25 mouse cellular contexts compared by ENCODE assay signal in the genomic region with DNA sequence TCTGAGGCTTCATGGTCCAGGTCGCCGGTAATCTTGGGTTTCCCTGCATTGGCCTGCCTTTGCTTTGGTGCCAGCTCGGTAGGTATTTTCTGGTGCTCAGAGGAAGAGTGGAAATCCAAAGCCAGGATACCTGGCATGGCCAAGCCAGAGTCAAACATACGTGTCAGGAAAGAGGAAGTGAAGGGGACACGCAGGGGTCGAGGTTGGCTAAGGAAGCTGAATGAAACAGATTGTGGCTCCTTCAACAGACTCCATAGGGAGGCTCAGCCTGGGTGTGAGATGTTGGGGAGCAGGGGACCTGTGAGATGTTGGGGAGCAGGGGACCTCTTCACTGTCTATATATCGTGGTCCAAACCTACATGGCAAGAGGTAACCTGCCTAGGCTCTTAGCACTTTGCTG.
"Had no signal": no experiment of that assay in that cellular context is flagged by ENCODE, and none has a peak within 500 bp of the region (broad histone marks: within the 10 kb centered on the region; RNA-seq: fewer than 3 reads in every experiment).

No protein-coding gene starts in this region.

- ATAC-seq: hindbrain, embryonic 16.5 days; inflammation-experienced regulatory T-cells, adult 6 months; intestine, embryonic 15.5 days; intestine, postnatal 0 days; liver, embryonic 12.5 days had no signal

- H3K4me3 ChIP-seq: gastrocnemius, adult 2 months; heart, embryonic 10.5 days; heart, embryonic 12.5 days; hindbrain, embryonic 10.5 days; hindbrain, embryonic 12.5 days; intestine, embryonic 15.5 days; layer of hippocampus, adult 2 months; left cerebral cortex, adult 2 months; limb, embryonic 13.5 days; limb, embryonic 15.5 days; liver, embryonic 12.5 days had no signal

- DNase-seq: gastrocnemius, adult 2 months; gastrocnemius, postnatal 10 days; heart, postnatal 14 days; heart, postnatal 4 days; kidney, adult 18-20 months; kidney, adult 8-10 months; kidney, postnatal 10 days; kidney, postnatal 25 days; kidney, postnatal 4 days; left cerebral cortex, postnatal 4 days had no signal

- H3K9me3 ChIP-seq: heart, embryonic 10.5 days; heart, embryonic 12.5 days; hindbrain, embryonic 10.5 days; hindbrain, embryonic 12.5 days; intestine, embryonic 15.5 days; limb, embryonic 13.5 days; limb, embryonic 15.5 days; liver, embryonic 12.5 days had no signal

- H3K9ac ChIP-seq: heart, embryonic 12.5 days; hindbrain, embryonic 12.5 days; hindbrain, embryonic 14.5 days; intestine, embryonic 15.5 days; limb, embryonic 13.5 days; limb, embryonic 15.5 days; liver, embryonic 12.5 days; liver, embryonic 14.5 days had no signal

- H3K27me3 ChIP-seq: heart, embryonic 12.5 days; hindbrain, embryonic 12.5 days; intestine, embryonic 15.5 days; liver, embryonic 12.5 days had no signal

- H3K36me3 ChIP-seq: hindbrain, embryonic 12.5 days; intestine, embryonic 15.5 days; limb, embryonic 15.5 days had no signal

- H3K4me1 ChIP-seq: hindbrain, embryonic 12.5 days; intestine, embryonic 15.5 days; limb, embryonic 15.5 days; liver, embryonic 12.5 days had no signal

- H3K4me2 ChIP-seq: heart, embryonic 12.5 days; hindbrain, embryonic 12.5 days; hindbrain, embryonic 14.5 days; intestine, embryonic 15.5 days; limb, embryonic 13.5 days; limb, embryonic 15.5 days; liver, embryonic 12.5 days had no signal

- H3K27ac ChIP-seq: gastrocnemius, adult 2 months; heart, embryonic 10.5 days; hindbrain, embryonic 10.5 days; hindbrain, embryonic 12.5 days; hindbrain, embryonic 14.5 days; intestine, embryonic 15.5 days; layer of hippocampus, adult 2 months; left cerebral cortex, adult 2 months; limb, embryonic 13.5 days; limb, embryonic 15.5 days; liver, embryonic 12.5 days; liver, embryonic 14.5 days had no signal
